Mouse (Mus musculus) effector memory CD4-positive, alpha-beta T cell, adult 5 months (primary cell): ENCODE measurements around the gene Mib2. TPM values are rescaled to one million over a fixed set of nuclear protein-coding genes. Genes with fewer than 3 reads are reported as not detected.

Source experiments
- polyA plus RNA-seq: library from polyadenylated mRNA; unstranded; fragments of 100-300 nt; shearing (Covaris generic); gene quantifications from one replicate; pipeline ENCODE4 v1.2.1, GENCODE M21; 2017

The Mib2 gene
- 48.6 TPM for polyA plus RNA-seq

DNA sequence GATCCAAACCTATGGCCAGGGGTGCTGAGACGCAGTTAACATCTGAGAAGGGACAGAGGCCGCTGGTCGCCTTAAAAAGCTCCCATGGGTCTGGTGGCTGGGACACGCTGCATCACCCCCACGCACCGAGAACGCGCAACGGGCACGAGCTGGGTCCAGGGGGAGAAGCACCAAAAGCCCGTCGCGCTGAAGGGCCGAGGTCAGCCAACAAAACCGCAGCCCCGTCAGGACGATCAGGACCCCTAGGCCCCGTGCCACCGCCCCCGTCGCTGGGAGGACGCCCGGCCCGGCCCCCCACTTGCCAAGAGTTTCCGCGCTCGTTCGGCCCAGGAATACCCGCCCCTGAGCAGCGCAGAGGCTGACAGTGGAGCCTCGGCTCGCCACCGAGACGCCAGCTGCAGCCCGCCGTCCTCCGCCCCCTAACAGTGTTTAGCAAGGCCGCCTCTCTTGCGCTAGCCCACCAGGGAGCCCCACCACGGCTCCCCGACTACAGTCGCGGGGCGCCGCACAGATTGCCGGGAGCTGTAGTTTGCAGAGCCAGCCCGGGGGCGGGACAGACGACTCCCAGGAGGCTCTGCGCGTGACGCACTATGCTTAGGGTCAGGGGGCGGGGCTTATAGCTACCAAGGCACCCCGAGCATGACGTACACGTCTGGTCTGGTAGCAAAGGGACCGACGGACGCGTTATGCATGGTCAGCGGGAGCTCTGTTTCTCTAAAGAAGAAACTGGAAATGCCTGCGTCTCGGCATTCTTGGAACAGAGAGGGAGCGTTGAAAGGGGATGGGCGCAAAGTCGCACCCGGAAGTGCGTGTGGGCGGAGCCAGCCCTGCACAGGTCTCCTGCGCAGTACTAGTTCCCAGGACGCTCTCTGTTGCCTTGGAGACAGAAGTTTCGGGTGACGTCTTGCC is at the start of gene Mib2:
Gene Mib2, minus strand, starts transcription at position 510 of the 909 bp plus-strand sequence.

DNA sequence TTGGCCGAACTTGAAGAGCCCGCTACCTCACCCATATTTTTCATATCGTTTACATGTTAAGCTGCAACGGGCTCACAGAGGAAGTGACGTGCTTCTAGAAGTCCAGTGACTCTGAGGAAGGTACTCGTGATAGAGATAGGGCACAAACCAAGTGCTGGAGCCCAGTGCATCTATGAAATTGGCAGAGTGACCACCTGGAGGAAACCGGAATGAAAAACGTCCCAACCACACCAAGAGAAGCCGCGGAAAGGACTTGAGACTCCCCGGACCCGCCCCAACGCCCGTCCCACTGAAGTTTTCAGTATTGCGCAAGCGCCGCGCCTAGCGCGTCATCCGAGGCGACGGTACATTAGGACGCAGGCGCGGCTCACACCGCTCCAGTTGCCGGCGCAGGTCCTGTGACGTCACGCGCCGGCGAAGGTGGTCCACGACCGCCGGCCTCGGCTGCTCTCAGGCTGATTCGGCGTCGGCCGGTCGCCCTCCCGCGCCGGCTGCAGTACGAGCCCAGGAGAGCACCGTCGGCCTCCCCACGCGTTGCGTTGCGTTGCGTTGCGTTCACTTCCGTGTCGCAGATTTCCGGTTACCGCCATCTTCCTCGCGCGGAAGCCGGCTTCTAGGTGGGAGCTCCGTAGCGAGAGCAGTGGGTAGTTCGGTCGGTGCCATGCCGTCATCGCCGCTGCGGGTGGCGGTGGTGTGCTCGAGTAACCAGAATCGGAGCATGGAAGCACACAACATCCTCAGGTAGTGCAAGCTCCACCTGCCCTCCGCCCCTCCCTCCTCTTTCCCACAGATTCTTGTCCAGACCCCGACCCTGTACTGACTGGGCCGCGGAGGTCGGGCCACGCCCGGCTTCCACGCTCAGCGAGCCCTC is 36.0 kb upstream of the Mib2 start, which contains the start of gene Ssu72:
Gene Ssu72, plus strand, starts transcription at position 80 of the 871 bp plus-strand sequence.

DNA sequence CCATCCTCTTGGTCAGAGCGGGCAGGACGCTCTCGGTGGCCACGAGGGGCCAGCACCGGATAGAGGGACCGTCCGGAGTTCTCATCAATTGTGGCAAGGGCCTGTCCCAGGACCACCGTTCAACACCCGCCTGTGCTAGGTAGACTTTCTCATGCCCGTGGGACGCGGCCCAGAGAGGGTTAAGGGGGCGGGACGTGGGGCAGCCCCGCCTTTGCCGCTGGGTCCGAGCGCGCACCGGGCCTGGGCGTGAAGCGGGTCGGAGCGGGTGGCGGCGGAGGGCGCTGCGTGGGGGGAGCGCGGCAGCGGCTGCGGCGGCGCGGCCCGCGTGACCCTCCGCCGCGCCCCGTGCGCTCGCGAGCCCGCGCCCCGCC is 25.1 kb upstream of the Mib2 start, which contains the start of gene Fndc10:
Gene Fndc10, plus strand, starts transcription at position 232 of the 371 bp plus-strand sequence.

DNA sequence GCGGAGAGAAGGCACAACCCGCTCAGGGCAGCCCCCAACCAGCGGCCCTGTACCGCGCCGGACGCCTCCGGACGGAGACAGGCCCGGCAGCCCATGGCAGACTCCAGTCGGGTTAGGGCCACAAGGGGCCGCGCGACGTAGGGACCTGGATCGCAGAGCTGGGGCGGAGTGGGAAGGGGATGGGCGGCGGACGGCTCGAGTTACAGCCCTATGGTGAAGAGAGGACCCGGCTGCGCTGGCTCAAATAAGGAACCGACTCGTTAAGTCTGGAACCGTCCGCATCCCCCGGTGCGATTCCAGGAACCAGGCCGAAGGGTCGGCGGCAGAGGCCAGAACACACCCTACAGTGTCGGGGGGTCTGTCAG is 15.9 kb downstream of the Mib2 start, which contains the start of gene Mmp23:
Gene Mmp23, minus strand, starts transcription at position 299 of the 365 bp plus-strand sequence.

DNA sequence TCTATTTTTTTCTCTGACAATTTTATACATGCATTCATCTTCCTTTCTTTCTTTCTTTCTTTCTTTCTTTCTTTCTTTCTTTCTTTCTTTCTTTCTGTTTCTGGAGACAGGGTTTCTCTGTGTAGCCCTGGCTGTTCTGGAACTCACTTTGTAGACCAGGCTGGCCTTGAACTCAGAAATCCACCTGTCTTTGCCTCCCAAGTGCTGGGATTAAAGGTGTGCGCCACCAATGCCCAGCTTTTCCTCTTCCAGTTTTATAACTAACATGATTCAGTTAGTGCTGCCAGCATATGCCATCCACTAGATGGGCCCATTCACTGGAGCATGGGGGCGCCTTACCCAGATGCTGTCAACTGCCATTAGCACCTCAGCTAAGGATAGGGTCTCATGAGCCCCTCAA is 23.7 kb downstream of the Mib2 start, which contains the start of gene Gm10563:
Gene Gm10563, minus strand, starts transcription at position 101 of the 400 bp plus-strand sequence.

DNA sequence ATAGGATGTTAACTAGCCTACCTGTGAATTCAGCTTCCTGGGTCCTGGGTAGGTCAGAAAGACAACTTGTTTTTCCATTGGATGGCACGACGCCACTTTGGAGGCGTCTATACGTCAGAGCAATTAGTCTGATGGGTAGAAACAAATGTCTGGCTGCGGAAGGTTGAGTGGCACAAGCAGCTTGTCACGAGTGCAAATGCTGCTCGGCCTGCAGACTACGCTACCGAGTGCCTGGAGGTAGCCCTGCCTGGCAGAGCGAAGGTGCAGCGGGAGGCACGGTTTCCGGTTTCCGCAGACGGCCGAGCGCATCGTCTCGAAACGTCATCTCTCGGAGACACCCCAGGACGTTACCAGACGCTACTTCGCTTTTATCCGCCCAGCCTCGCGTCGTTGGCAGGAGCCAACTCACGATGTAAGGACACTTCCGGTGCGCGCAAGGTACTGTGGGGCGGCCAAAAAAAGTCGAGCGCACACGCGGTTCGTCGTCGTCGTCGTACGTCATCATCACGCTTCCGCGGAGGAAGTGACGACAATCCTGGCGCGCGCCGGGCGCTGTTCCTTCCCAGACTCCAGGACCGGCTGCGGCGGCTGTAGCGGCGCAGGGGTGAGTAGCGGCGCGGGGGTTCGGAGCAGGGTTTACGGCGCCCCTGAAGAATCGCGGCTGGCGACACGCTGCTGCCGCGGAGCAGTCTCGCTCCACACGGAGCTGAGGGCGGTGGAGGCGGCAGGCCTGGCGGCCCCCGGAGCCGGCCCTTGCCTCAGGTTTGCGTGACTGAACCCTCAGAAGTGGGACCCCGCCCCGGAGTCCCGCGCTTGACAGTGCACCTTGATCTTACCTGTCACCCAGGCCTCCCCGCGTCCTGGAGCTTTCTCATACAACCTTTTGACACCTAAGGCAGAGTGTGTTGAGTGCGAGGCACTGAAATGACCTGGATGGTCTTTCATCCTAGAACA is 44.4 kb downstream of the Mib2 start, which contains the start of gene Cdk11b:
Gene Cdk11b, plus strand, starts transcription at position 517 of the 954 bp plus-strand sequence.

Other genes starting within 250 kb of the Mib2 start
- gene Tmem52, start 200.1 kb downstream of the Mib2 start, polyA plus RNA-seq = not detected
- 438 TPM for gene Gnb1, start 177.8 kb downstream of the Mib2 start, polyA plus RNA-seq
- gene Nadk, start 106.8 kb downstream of the Mib2 start, polyA plus RNA-seq = 98.5 TPM
- gene Slc35e2, start 67.8 kb downstream of the Mib2 start, polyA plus RNA-seq = 25.6 TPM
- 793 TPM for gene Cdk11b, start 44.3 kb downstream of the Mib2 start, polyA plus RNA-seq
- not detected for gene Gm10563, start 23.8 kb downstream of the Mib2 start, polyA plus RNA-seq
- not detected for gene Mmp23, start 15.8 kb downstream of the Mib2 start, polyA plus RNA-seq
- 11.6 TPM for gene Fndc10, start 25.1 kb upstream of the Mib2 start, polyA plus RNA-seq
- 83.3 TPM for gene Ssu72, start 35.6 kb upstream of the Mib2 start, polyA plus RNA-seq
- gene Tmem240, start 65.6 kb upstream of the Mib2 start, polyA plus RNA-seq = 0.11 TPM
- 69.8 TPM for gene Atad3a, start 91.9 kb upstream of the Mib2 start, polyA plus RNA-seq
- 0.14 TPM for gene Vwa1, start 105.5 kb upstream of the Mib2 start, polyA plus RNA-seq
- gene Tmem88b, start 116.7 kb upstream of the Mib2 start, polyA plus RNA-seq = not detected
- gene Ankrd65, start 121.2 kb upstream of the Mib2 start, polyA plus RNA-seq = not detected
- gene Mrpl20, start 133.7 kb upstream of the Mib2 start, polyA plus RNA-seq = 52.7 TPM
- gene Ccnl2, start 143.3 kb upstream of the Mib2 start, polyA plus RNA-seq = 336 TPM
- 103 TPM for gene Aurkaip1, start 162.1 kb upstream of the Mib2 start, polyA plus RNA-seq
- gene Mxra8, start 170.5 kb upstream of the Mib2 start, polyA plus RNA-seq = 1.7 TPM
- 78.2 TPM for gene Dvl1, start 178.2 kb upstream of the Mib2 start, polyA plus RNA-seq
- 0.66 TPM for gene Tas1r3, start 194.2 kb upstream of the Mib2 start, polyA plus RNA-seq
- 4.3 TPM for gene Cptp, start 200.2 kb upstream of the Mib2 start, polyA plus RNA-seq
- 58.5 TPM for gene Ints11, start 200.3 kb upstream of the Mib2 start, polyA plus RNA-seq
- 29.1 TPM for gene Pusl1, start 222.6 kb upstream of the Mib2 start, polyA plus RNA-seq
- 29.0 TPM for gene Acap3, start 222.6 kb upstream of the Mib2 start, polyA plus RNA-seq